Mouse (Mus musculus) heart, embryonic 10.5 days (tissue): ENCODE results near the gene Chd5. TPM values are rescaled to one million over a fixed set of nuclear protein-coding genes. Genes with fewer than 3 reads are reported as not detected.

Experiments used
- DNase-seq: peaks from one replicate; pipeline ENCODE4 v3.0.0-alpha.2; 2017; ENCODE audit warnings: low spot score
- H3K27ac ChIP-seq: fragments of 300-500 bp; sonication (generic); 2 replicates; pipeline ENCODE4 v1.5.1; 2016; ENCODE audit warnings: mild to moderate bottlenecking
- H3K27me3 ChIP-seq: fragments of 300-500 bp; sonication (generic); 2 replicates; pipeline ENCODE4 v1.6.1; 2016; ENCODE audit warnings: mild to moderate bottlenecking; ENCODE audit not compliant: poor library complexity, insufficient read depth, severe bottlenecking
- H3K36me3 ChIP-seq: fragments of 300-500 bp; sonication (generic); 2 replicates; pipeline ENCODE4 v1.6.1; 2016; ENCODE audit warnings: mild to moderate bottlenecking, moderate library complexity
- H3K4me1 ChIP-seq: fragments of 300-500 bp; sonication (generic); 2 replicates; pipeline ENCODE4 v1.6.1; 2016; ENCODE audit warnings: mild to moderate bottlenecking
- H3K4me3 ChIP-seq: fragments of 300-500 bp; sonication (generic); 2 replicates; pipeline ENCODE4 v1.5.1; 2016; ENCODE audit warnings: mild to moderate bottlenecking, moderate library complexity
- H3K9me3 ChIP-seq: fragments of 300-500 bp; sonication (generic); 2 replicates; pipeline ENCODE4 v1.6.1; 2016; ENCODE audit warnings: mild to moderate bottlenecking, moderate library complexity
- WGBS: fragments of 180-500 bp; shearing (Covaris S2); methylation state at CpG from one replicate; pipeline ENCODE4 v1.1.7; 2016; 5-methylcytosine and 5-hydroxymethylcytosine counted together
- polyA plus RNA-seq: library from polyadenylated mRNA; unstranded; fragments of >200 nt; fragmentation: Nextera tagmentation; extraction: Ambion mirVana; gene quantifications from 2 replicates; pipeline ENCODE4 v1.2.1, GENCODE M21; 2016

Chd5 gene
- polyA plus RNA-seq, 1 experiment from 2014 or later, result not detected

- 43% methylated on average over 16 of the region's 16 CpGs for whole genome bisulfite sequencing
- Histone ChIP-seq H3K9me3 (no peaks in the 10 kb centered on the region), H3K36me3 (peaks cover 28% of the 10 kb centered on the region), H3K4me1 (peaks cover 14% of the 10 kb centered on the region), H3K4me3 (peak overlapping the region; percentile 95), H3K27me3 (peaks cover 7% of the 10 kb centered on the region; the same call in 1 of the 2 replicates), H3K27ac (peak overlapping the region; percentile 94)
- DNase-seq, result no peak
These were observed 13.5 kb upstream of the Chd5 start for GRCm38 (mm10) chr4:152324641-152325562.

GRCm38 (mm10) chr4:152325574-152326411 is 12.7 kb upstream of the Chd5 start, which contains the start of gene Rpl22:
Gene Rpl22, plus strand, starts transcription at chr4:152325742.
- Histone ChIP-seq H3K4me3 (peak within 1 kb of the TSS; percentile 95), H3K36me3 (peaks cover 37% of the 10 kb centered on the region), H3K9me3 (no peaks in the 10 kb centered on the region), H3K4me1 (peaks cover 14% of the 10 kb centered on the region), H3K27me3 (peaks cover 7% of the 10 kb centered on the region; the same call in 1 of the 2 replicates), H3K27ac (peak within 1 kb of the TSS; percentile 94)
- DNase-seq, result peak; percentile 98
- 1% methylated on average over 65 of the region's 70 CpGs for WGBS

DNA sequence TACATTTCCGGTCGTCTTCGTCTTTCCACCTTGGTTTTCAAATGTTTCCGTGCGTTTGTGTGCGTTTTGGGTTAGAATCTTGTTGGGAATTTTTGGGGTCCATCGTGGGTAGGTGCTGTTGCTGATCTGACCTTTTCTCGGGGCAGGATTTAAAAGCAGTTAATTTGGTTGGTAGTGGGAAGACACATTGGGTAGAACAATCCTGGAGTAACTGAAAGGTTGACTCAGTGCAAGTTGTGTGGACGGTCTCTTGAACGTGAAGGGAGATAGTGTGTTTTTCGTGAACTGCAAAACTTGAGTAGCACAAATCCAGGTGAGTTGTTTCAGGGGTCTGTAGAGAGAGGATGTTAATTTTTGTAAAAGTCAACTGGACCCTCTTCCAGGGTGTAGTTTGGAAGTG is 11.9 kb upstream of the Chd5 start:
- peak overlapping the region; percentile 95 for H3K4me3 ChIP-seq
- peaks cover 3% of the 10 kb centered on the region; the same call in 1 of the 2 replicates for H3K27me3 ChIP-seq
- DNase-seq, result no peak
- H3K36me3 ChIP-seq, result peaks cover 45% of the 10 kb centered on the region
- peak overlapping the region; percentile 94 for H3K27ac ChIP-seq
- H3K4me1 ChIP-seq, result peaks cover 14% of the 10 kb centered on the region
- 1% methylated on average over 11 of the region's 11 CpGs for WGBS
- no peaks in the 10 kb centered on the region for H3K9me3 ChIP-seq

GRCm38 (mm10) chr4:152328691-152329090 is 9.8 kb upstream of the Chd5 start:
- DNase-seq, result no peak
- Histone ChIP-seq H3K4me3 (no peak overlapping the region), H3K4me1 (peaks cover 14% of the 10 kb centered on the region), H3K36me3 (peaks cover 66% of the 10 kb centered on the region), H3K9me3 (no peaks in the 10 kb centered on the region), H3K27me3 (no peaks in the 10 kb centered on the region), H3K27ac (no peak overlapping the region)
- whole genome bisulfite sequencing, result 81% methylated on average over 6 of the region's 6 CpGs

DNA sequence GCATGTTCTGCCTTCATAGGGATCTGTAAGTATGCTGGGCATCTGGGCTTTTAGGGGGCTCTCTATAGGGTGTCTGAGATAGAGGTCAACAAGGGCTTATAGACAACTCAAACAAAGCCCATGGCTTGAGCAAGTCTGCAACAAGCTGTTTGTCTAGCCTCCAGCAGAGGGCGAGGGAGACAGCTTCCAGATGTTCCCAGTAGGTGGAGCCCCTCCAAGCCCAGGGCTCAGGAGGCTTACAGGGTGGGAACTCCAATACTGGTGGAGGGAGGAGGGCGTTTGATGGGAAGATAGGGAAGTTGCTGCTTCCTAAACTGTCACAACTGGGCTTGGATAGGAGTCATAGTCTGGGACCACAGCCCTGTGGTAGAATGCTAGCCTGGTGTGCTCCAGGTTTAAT is 5.5 kb upstream of the Chd5 start:
- DNase-seq, result no peak
- whole genome bisulfite sequencing, result 35% methylated on average over 2 of the region's 2 CpGs

DNA sequence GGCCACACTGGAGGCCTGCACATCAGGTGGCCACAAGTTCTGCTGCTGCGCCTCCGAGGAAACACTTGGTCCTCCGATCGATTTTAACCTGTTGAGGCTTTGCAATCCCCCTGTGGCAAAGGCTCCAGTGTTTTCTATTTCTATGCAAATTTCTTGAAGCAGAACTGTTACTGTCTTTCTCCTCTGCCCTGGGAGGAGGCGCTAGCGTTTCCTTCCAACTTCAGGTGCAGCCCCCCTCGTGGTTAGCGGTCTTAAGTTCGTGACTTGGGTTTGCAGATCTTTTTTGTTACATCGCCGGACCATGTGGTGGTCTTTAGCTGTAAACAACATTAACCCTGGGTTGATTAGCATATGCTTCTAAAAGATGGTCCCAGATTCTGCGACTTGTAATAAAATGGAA is 4.9 kb upstream of the Chd5 start:
- DNase-seq, result no peak
- no peak overlapping the region for H3K27ac ChIP-seq
- peaks cover 6% of the 10 kb centered on the region for H3K4me1 ChIP-seq
- H3K27me3 ChIP-seq, result peaks cover 42% of the 10 kb centered on the region
- no peak overlapping the region for H3K4me3 ChIP-seq
- 92% methylated on average over 12 of the region's 12 CpGs for WGBS
- peaks cover 76% of the 10 kb centered on the region for H3K36me3 ChIP-seq
- H3K9me3 ChIP-seq, result no peaks in the 10 kb centered on the region

More for the DNA sequence above, 5.5 kb upstream of the Chd5 start:
- Histone ChIP-seq H3K9me3 (no peaks in the 10 kb centered on the region), H3K36me3 (peaks cover 82% of the 10 kb centered on the region), H3K27me3 (peaks cover 36% of the 10 kb centered on the region), H3K27ac (no peak overlapping the region), H3K4me3 (no peak overlapping the region), H3K4me1 (no peaks in the 10 kb centered on the region; the same call in 1 of the 2 replicates)

GRCm38 (mm10) chr4:152337772-152338171 is 679 bp upstream of the Chd5 start:
- peaks cover 34% of the 10 kb centered on the region for H3K36me3 ChIP-seq
- no peak overlapping the region for H3K4me3 ChIP-seq
- H3K27me3 ChIP-seq, result peaks cover 84% of the 10 kb centered on the region
- no peak overlapping the region for H3K27ac ChIP-seq
- peaks cover 29% of the 10 kb centered on the region for H3K4me1 ChIP-seq
- no peaks in the 10 kb centered on the region for H3K9me3 ChIP-seq
- 26% methylated on average over 6 of the region's 6 CpGs for WGBS
- no peak for DNase-seq

GRCm38 (mm10) chr4:152339293-152339790 is 891 bp downstream of the Chd5 start:
- peaks cover 98% of the 10 kb centered on the region for H3K27me3 ChIP-seq

DNA sequence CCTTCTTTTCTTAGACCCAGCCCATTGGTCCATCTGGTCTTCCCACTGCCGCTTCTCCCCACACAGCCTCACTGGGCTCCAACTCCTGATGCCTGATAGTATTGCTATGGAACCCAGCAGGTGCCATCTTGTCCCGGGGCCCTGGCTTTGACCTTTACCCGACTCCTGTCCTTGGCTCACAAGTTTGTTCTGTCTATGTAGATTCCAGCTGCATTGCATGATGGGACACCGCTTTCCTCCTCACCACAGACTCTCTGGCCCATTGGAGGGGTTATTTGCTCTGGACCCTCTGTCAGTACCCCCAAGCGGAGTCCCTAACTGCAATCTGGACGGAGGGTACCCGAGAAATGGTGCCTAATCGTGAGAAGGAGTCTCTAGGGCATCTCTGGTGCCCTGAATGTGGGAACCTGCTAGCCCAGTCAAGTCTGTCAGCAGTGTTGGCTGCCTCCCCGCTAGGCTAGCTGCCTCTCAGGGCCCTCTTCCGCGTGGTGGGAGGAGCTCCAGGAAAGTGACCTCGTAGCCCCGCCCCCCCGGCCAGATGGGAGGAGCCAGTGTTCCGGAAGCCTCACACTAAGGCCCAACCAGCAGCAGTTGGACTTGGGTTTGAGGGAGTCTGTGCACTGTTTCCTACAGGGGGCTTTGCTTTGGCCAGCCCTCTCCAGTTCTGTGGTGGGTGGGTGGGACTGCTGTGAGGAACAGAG is 2.3 kb downstream of the Chd5 start:
- H3K27me3 ChIP-seq, result peaks cover 91% of the 10 kb centered on the region

More at GRCm38 (mm10) chr4:152339293-152339790, 891 bp downstream of the Chd5 start:
- peak overlapping the region; percentile 67 for H3K4me3 ChIP-seq
- WGBS, result 2% methylated on average over 26 of the region's 26 CpGs
- H3K36me3 ChIP-seq, result peaks cover 18% of the 10 kb centered on the region
- 0 out of 2 replicates have a peak overlapping the region, but pooled peaks have one; percentile 29 for H3K27ac ChIP-seq
- H3K4me1 ChIP-seq, result peaks cover 32% of the 10 kb centered on the region
- no peak for DNase-seq
- H3K9me3 ChIP-seq, result no peaks in the 10 kb centered on the region

DNA sequence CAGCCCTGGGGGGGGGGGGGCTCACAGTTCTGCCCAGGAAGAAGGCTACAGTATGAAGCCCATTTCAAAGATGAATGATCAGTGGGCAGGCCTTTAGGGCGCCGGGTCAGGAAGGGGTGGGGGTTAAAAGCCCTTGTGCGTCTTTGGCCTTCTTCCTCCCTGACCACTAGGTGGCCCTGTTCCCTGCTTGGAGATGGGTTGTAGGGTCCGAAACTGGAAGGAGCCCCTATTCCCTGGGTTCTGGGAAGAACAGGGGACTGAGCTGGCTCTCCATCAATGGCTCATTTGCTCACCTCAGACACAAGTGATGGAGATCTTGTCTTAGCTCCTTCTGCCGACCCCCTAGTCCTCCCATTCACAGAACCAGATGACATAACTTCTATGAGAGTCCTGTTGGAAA is 4.8 kb downstream of the Chd5 start:
- Histone ChIP-seq H3K4me3 (no peak overlapping the region), H3K9me3 (no peaks in the 10 kb centered on the region), H3K4me1 (peaks cover 56% of the 10 kb centered on the region), H3K27me3 (peaks cover 80% of the 10 kb centered on the region), H3K36me3 (no peaks in the 10 kb centered on the region), H3K27ac (no peak overlapping the region)
- WGBS, result 15% methylated on average over 5 of the region's 5 CpGs
- DNase-seq, result no peak

More for the DNA sequence above, 2.3 kb downstream of the Chd5 start:
- Histone ChIP-seq H3K4me3 (no peak overlapping the region), H3K4me1 (peaks cover 46% of the 10 kb centered on the region), H3K36me3 (peaks cover 4% of the 10 kb centered on the region; the same call in 1 of the 2 replicates), H3K9me3 (no peaks in the 10 kb centered on the region), H3K27ac (no peak overlapping the region)
- no peak for DNase-seq
- 33% methylated on average over 15 of the region's 15 CpGs for WGBS

DNA sequence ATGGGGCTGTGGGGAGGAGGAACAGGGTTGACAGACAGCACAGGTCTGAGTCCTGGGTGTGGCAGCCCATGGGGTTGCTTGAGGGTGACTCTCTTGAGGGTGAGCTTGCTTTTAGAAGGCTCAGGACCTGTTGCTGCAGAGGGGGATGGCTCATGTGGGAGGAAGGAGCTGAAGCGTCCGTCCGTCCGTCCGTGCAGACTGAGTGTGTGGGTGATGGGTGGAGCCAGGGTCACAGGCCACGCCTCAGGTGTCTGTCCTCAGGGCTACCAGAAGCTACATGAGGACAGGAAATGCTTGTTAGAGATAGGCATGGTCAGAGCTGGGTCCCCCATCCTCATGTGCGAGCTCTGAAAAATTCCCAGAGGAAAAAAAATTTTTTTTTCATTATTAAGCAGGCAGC is 6.2 kb downstream of the Chd5 start:
- Histone ChIP-seq H3K9me3 (no peaks in the 10 kb centered on the region), H3K4me1 (peaks cover 43% of the 10 kb centered on the region), H3K4me3 (no peak overlapping the region), H3K27me3 (peaks cover 80% of the 10 kb centered on the region), H3K36me3 (no peaks in the 10 kb centered on the region), H3K27ac (no peak overlapping the region)
- no peak for DNase-seq
- 44% methylated on average over 7 of the region's 7 CpGs for WGBS
